ENCODE assay signal across 14 mouse cellular contexts in genomic region chr4:99662841-99663567, GRCm38 (mm10). TPM values are rescaled to one million over a fixed set of nuclear protein-coding genes. Genes with fewer than 3 reads are reported as not detected.
DNase-seq lines count a peak whose midpoint lies in the region; ATAC-seq lines count a peak whose summit lies in the region.
"Had no signal": no experiment of that assay in that cellular context is flagged by ENCODE, and none has a peak within 500 bp of the region (broad histone marks: within the 10 kb centered on the region; RNA-seq: fewer than 3 reads in every experiment).

No protein-coding gene starts in this region.

- 4% methylated on average over 34 of the region's 34 CpGs for WGBS in heart, embryonic 10.5 days
- 3% methylated on average over 34 of the region's 34 CpGs for WGBS in neural tube, embryonic 15.5 days
- WGBS in limb, embryonic 10.5 days: 4% methylated on average over 34 of the region's 34 CpGs

- no peaks in the 10 kb centered on the region for H3K9me3 ChIP-seq in heart, embryonic 10.5 days
- H3K9me3 ChIP-seq in neural tube, embryonic 15.5 days (replicated peaks): no peaks in the 10 kb centered on the region
- H3K9me3 ChIP-seq in limb, embryonic 10.5 days (replicated peaks): no peaks in the 10 kb centered on the region
- H3K9me3 ChIP-seq: heart, embryonic 15.5 days; neural tube, embryonic 13.5 days had no signal

- no peak for ATAC-seq in neural tube, embryonic 15.5 days (ENCODE audit: low FRiP score)

- H3K27me3 ChIP-seq in heart, embryonic 10.5 days (ENCODE audit: insufficient read depth, poor library complexity, severe bottlenecking): peaks cover 76% of the 10 kb centered on the region
- peaks cover 58% of the 10 kb centered on the region for H3K27me3 ChIP-seq in neural tube, embryonic 15.5 days (replicated peaks)
- H3K27me3 ChIP-seq in limb, embryonic 10.5 days (ENCODE audit: low read depth, poor library complexity, severe bottlenecking): peaks cover 94% of the 10 kb centered on the region

- peaks cover 4% of the 10 kb centered on the region for H3K4me1 ChIP-seq in heart, embryonic 10.5 days
- peaks cover 6% of the 10 kb centered on the region for H3K4me1 ChIP-seq in neural tube, embryonic 15.5 days
- H3K4me1 ChIP-seq in limb, embryonic 10.5 days: peaks cover 10% of the 10 kb centered on the region

- H3K27ac ChIP-seq in heart, embryonic 10.5 days: no peak overlapping the region
- H3K27ac ChIP-seq in neural tube, embryonic 15.5 days (replicated peaks): no peak overlapping the region
- H3K27ac ChIP-seq in limb, embryonic 10.5 days: no peak overlapping the region
- H3K27ac ChIP-seq: heart, embryonic 15.5 days; kidney, postnatal 0 days; neural tube, embryonic 13.5 days had no signal

- DNase-seq in heart, embryonic 10.5 days (ENCODE audit: low spot score): no peak
- DNase-seq in heart, adult 8-10 months (ENCODE audit: low spot score): no peak
- DNase-seq in neural tube, embryonic 10.5 days (ENCODE audit: extremely low spot score, low spot score): peak; percentile 59
- DNase-seq in limb, embryonic 10.5 days (ENCODE audit: low spot score): peak; percentile 46
- no peak for DNase-seq in frontal cortex, postnatal 14 days (ENCODE audit: low spot score in 2 of 2)
- no peak for DNase-seq in MN1 (ENCODE audit: low spot score)
- DNase-seq: layer of hippocampus, postnatal 36 days; lung, adult 2 months; thymus, postnatal 14 days had no signal

- H3K4me2 ChIP-seq in neural tube, embryonic 15.5 days: no peak overlapping the region
- H3K4me2 ChIP-seq: heart, embryonic 15.5 days; neural tube, embryonic 13.5 days had no signal

- H3K36me3 ChIP-seq in heart, embryonic 10.5 days: no peaks in the 10 kb centered on the region
- H3K36me3 ChIP-seq in neural tube, embryonic 15.5 days: no peaks in the 10 kb centered on the region
- no peaks in the 10 kb centered on the region for H3K36me3 ChIP-seq in limb, embryonic 10.5 days
- H3K36me3 ChIP-seq: heart, embryonic 15.5 days; neural tube, embryonic 13.5 days had no signal

- H3K9ac ChIP-seq in neural tube, embryonic 15.5 days (replicated peaks): no peak overlapping the region
- H3K9ac ChIP-seq: heart, embryonic 15.5 days; neural tube, embryonic 13.5 days had no signal

- H3K4me3 ChIP-seq in heart, embryonic 10.5 days: 0 out of 2 replicates have a peak overlapping the region, but pooled peaks have one; percentile 29
- no peak overlapping the region for H3K4me3 ChIP-seq in neural tube, embryonic 15.5 days (replicated peaks)
- H3K4me3 ChIP-seq in limb, embryonic 10.5 days: no peak overlapping the region
- H3K4me3 ChIP-seq: erythroblast, embryonic 14.5 days; heart, embryonic 15.5 days; neural tube, embryonic 13.5 days had no signal

RNA-seq across cellular contexts. Expression of gene Foxd3, which starts 6.9 kb away (rescaled TPM):
- 0.18 TPM in 1 of 2 replicates, not detected in the other for polyA plus RNA-seq in heart, embryonic 10.5 days (2016; fragmentation: Nextera tagmentation; extraction: Ambion mirVana)
- under 1 TPM; 0.34 to 0.69 (median 0.41) TPM for total RNA-seq in heart, adult 8-10 months (2022)
- 2.2 and 3.0 TPM in 2 replicates for polyA plus RNA-seq in neural tube, embryonic 15.5 days (2015; fragmentation: Nextera tagmentation; extraction: Ambion mirVana)
- polyA plus RNA-seq in limb, embryonic 10.5 days (2016; fragmentation: Nextera tagmentation; extraction: Ambion mirVana): 0.06 and 0.08 TPM in 2 replicates
- total RNA-seq: layer of hippocampus, postnatal 36 days had no signal
- polyA plus RNA-seq: erythroblast, embryonic 14.5 days; heart, embryonic 15.5 days had no signal

RNA-seq across cellular contexts. Expression of gene Alg6, which starts 52.5 kb away (rescaled TPM):
- 13.2 and 16.2 TPM in 2 replicates for polyA plus RNA-seq in heart, embryonic 10.5 days (2016; fragmentation: Nextera tagmentation; extraction: Ambion mirVana)
- 1 to 10 TPM; 5.0 to 8.2 (median 6.5) TPM for total RNA-seq in heart, adult 8-10 months (2022)
- 12.8 and 15.4 TPM in 2 replicates for polyA plus RNA-seq in neural tube, embryonic 15.5 days (2015; fragmentation: Nextera tagmentation; extraction: Ambion mirVana)
- polyA plus RNA-seq in limb, embryonic 10.5 days (2016; fragmentation: Nextera tagmentation; extraction: Ambion mirVana): 18.5 and 19.0 TPM in 2 replicates
- polyA plus RNA-seq: erythroblast, embryonic 14.5 days had no signal

Comparison
In these comparisons a context has a peak if more than half of its experiments do, and no peak if none do; other contexts are left out.
1. DNase-seq: peak in neural tube, embryonic 10.5 days (single experiment) and limb, embryonic 10.5 days (single experiment); none in heart, embryonic 10.5 days (single experiment), heart, adult 8-10 months (single experiment), frontal cortex, postnatal 14 days (0 of 2) and MN1 (single experiment).